Mouse (Mus musculus) neural tube, postnatal 0 days (tissue): Measurements from ENCODE around the gene Astn1. TPM values are rescaled to one million over a fixed set of nuclear protein-coding genes. Genes with fewer than 3 reads are reported as not detected.
A peak's percentile ranks its signal among the peaks of the same experiment; 100 is the strongest.

Experiments used
- microRNA counts: library from miRNA; unstranded; fragments of <30 nt; microRNA quantifications from one replicate; lab custom pipeline; 2015
- microRNA-seq: library from miRNA; unstranded; fragments of <30 nt; microRNA quantifications from one replicate; pipeline ENCODE4, GENCODE M21; 2016
- polyA plus RNA-seq: library from polyadenylated mRNA; unstranded; fragments of >200 nt; fragmentation: Nextera tagmentation; extraction: Ambion mirVana; gene quantifications from 2 replicates; pipeline ENCODE4 v1.2.1, GENCODE M21; 2015

Gene Astn1
- polyA plus RNA-seq, result 30.8 and 39.5 TPM in 2 replicates

DNA sequence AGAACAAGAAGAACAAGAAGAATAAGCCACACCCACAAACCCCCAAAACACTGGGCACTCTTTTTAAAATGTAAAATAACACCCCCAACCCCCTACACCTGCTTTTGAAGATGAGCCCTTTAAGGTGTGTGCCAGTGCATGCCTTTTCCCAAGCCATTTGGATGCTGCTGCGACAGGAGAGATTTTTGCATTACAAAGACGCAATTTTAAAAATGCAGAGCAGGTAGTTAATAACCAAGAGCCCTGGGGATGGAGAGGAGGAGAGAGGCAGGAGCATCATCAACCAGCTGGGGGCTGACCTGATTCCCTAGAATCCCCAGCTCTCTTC, at the start of gene Astn1:
TSS of gene Astn1 (plus strand) at position 310 of the 328 bp plus-strand sequence.

DNA sequence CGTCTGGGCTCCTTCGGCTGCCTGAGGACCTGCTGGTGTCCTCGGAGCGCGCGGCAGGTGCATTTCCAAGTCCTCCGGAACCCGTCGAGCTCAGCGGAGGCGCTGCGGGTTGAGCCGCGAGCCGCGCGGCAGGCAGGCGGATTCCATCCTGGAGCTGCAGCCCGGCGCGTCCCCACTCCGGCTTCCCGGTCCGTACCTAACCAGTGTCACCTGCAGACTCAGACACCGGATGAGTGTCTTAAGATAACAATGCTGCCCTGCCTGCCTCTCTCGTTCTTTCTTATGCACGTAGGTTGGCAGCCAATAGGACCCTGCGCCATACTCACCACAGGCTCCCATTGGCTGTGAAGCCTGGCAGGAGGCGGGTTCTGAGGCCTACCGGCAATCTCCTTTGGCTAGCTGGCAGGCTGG, 6.0 kb upstream of the Astn1 start, which contains the start of gene Brinp2:
TSS of gene Brinp2 (minus strand) at position 276 of the 411 bp plus-strand sequence.

MicroRNAs within 50 kb of the gene (microRNA counts, 519-probe panel; counts per million panel counts)
- 3,434 counts per million, percentile 22 among the panel's probes with 10 or more counts for microRNA mmu-miR-488 (lab: Ali Mortazavi, UCI)

Small RNAs within 50 kb of the gene (microRNA-seq; reads per million reads assigned to microRNA genes)
- gene Mir488, result 211 reads per million, percentile 54 among the genes with 10 or more reads in this experiment

Other genes with a start within 250 kb of the Astn1 start
- gene Brinp2, start 5.9 kb upstream of the Astn1 start, polyA plus RNA-seq, result 25.1 and 29.6 TPM in 2 replicates